Mouse (Mus musculus): ENCODE measurements around the gene Rsc1a1.

- no peak for TF ChIP-seq RAD21 (IDR thresholded peaks at IDR 0.05; ENCODE audit: low read depth, low read length)
- peak; percentile 39; the same call in 1 of the 2 replicates for TF ChIP-seq ELF1 (IDR thresholded peaks at IDR 0.05; ENCODE audit: low read depth, low read length)
- peak; percentile 84 for TF ChIP-seq HCFC1 (IDR thresholded peaks at IDR 0.05; ENCODE audit: low read depth, low read length)
These were observed 37.6 kb upstream of the Rsc1a1 start, which contains the start of gene Ddi2 for GRCm38 (mm10) chr4:141722731-141723672.
